Mouse (Mus musculus) bone marrow, adult 2 months (tissue): ENCODE measurements at regions not wholly inside any gene's neighbourhood (a gene's known extent, or its start where the extent isn't known, plus 50 kb on each side); places are given as distances from the start of the nearest gene placed in this dataset.

Experiments
- CTCF ChIP-seq: fragments of 200-500 bp; IDR thresholded peaks from 2 replicates; pipeline ENCODE4 v1.5.1; 2011; ENCODE audit warnings: low read length, control low read depth; ENCODE audit not compliant: control insufficient read depth, insufficient read depth
- POLR2A ChIP-seq: fragments of 200-500 bp; IDR thresholded peaks from 2 replicates; pipeline ENCODE4 v1.6.1; 2011; ENCODE audit warnings: low read depth, mild to moderate bottlenecking, control low read depth, low read length, borderline replicate concordance; ENCODE audit not compliant: control insufficient read depth

- no peak for TF ChIP-seq CTCF
- no peak for TF ChIP-seq POLR2A
Observed at GRCm38 (mm10) chr9:61144685-61145318, 227.4 kb upstream of the Tle3 start.
